Mouse (Mus musculus) embryo, embryonic 10 days (tissue): ENCODE measurements at regions not wholly inside any gene's neighbourhood (a gene's known extent, or its start where the extent isn't known, plus 50 kb on each side); places are given as distances from the start of the nearest gene placed in this dataset.

Source experiments
- DNase-seq: peaks from one replicate; pipeline ENCODE4 v3.0.0-alpha.2; 2015; ENCODE audit warnings: low spot score

GRCm38 (mm10) chr17:83093862-83094261 lies 121.2 kb upstream of the Pkdcc start:
- DNase-seq = no peak

DNA sequence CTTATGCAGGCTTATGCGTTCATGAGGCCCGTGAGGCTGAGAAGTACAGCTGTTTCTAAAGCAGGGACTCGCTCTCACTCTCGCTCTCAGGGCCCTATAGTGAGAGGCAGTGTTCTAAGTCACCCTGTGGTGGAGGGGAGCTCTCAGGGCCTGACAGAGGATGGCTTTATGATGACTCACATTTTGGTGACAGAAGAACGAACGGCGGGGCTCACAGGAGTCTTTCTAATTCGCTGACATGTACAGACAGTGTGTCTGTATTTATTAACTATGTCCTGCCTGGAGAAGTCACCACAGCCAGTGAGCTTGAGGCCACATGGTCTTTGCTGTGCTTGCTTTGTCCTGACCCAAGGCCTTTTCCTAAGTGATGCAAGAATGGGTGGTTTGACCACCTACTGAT lies 118.6 kb upstream of the Pkdcc start:
- no peak for DNase-seq

DNA sequence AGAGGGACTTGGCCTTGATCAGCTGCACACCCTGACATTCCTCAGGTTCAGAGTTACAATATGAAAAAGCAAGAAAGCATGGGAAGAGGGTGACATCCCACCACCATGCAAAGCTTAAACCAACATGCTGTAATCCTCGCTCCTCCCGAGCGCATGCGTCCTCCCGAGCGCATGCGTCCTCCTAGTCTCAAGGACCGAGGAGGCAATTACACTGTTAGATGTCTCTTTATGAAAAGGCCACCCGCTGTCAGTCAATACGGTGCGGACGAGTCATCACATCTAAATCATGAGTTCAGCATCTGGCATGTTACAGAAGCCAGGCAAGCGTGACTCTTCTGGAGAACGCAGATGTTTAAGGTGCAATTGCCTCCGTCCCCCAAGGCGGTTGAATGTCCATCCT lies 117.1 kb upstream of the Pkdcc start:
- DNase-seq = no peak

DNA sequence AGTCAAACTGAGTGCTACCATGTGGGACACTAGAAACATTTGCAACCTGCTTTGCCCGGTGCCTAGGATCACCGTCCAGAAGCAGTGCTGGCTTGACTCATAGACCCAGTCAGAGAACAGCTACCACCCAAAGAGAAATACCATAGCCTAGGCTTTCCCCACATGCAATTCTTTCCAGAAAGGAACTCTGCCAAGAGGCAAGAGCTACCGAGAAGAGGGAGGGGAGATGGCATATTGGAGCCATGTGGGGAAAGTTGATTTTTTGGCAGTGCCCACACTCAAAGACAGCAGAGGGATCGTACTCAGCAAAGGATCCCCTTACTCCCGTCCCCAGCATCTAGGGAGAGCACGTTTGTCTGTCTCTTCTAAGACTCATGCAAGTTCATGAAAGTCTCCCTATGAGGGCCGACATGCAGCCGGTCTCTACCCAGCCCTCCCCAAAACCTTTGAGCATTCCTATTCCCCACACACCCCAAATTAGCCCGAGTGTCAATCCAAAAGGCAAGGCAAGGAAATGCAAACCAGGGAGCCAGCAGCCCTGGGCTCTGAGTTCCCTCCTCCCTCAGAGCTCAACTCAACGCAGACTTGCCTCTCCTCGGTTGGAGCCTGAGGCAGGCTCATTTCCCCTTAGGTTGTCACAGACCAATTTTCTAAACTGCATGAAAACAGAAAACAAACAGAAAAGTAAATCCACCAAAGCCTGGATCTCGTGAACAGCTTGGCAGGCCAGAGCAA lies 116.2 kb upstream of the Pkdcc start:
- DNase-seq = no peak

DNA sequence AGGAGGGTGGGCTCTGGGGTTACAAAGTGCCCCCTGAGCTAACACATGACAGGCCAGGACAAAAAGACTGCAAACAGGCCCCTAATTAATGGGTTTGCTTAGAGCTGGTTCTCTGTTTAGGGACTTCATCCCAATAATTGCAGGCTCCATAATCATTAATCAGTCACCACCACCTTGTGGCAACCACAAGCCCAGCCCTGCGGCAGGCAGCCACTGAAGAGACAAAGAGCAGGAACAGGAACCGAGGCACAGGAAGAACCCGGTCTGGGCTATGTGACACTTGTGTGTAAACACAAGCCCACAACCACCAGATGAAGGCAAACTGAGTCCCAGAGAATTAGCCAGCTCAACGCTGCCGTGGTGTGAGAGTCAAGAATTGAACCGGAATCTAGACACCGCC lies 114.1 kb upstream of the Pkdcc start:
- DNase-seq = peak; percentile 55

- no peak for DNase-seq
Measured at GRCm38 (mm10) chr17:83101756-83102155, 113.3 kb upstream of the Pkdcc start.

- no peak for DNase-seq
Measured at GRCm38 (mm10) chr17:83102675-83103412, 112.2 kb upstream of the Pkdcc start.

DNA sequence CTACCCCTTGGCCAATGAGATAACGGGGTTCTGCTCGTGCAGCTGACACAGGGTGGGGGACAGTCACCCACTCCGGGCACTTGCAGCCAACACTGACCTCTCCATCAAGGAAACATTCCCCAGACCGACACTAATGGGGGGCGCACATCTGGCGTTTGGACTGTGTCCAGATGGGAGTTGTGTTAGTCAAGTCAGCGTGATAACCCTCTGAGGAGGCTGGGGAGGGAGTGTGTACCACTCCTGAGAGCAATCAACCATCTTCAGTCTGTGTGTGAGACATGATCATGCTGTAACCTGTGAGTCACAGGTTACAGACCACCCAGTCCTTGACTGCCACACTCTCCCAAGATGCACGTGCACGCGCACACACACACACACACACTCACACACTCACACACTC lies 106.9 kb upstream of the Pkdcc start:
- DNase-seq = no peak

DNA sequence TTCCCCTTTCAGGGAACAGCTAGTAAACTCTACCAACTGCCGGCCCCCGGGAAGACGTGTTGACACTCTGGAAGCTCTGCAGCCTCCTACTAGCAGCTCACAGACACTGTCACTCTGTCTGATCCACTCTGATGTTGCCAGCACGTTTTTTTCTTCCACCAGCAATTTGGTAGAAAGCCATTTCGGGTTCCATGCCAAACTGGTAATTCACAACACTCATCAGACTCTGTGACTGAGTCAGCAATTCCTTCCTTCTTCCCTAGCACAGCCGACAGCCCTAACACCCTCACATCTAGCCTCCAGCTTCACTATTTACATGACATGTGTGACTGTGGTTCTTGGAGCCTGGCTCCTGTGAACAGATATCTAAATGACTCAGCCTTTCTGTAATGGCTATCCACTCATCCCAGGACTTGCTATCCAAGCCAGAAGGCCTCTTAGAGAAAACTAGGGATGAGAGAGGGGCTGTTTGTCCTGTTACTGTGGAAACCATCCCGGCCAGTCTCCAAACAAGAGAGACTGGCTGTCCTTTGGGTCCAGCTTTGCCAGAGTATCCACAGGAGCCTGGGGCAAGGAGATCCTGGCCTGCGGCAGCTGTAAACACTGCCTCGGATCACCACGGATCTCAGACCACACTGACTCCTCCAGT lies 105.2 kb upstream of the Pkdcc start:
- no peak for DNase-seq

- no peak for DNase-seq
Measured at GRCm38 (mm10) chr17:83110556-83110955, 104.5 kb upstream of the Pkdcc start.

DNA sequence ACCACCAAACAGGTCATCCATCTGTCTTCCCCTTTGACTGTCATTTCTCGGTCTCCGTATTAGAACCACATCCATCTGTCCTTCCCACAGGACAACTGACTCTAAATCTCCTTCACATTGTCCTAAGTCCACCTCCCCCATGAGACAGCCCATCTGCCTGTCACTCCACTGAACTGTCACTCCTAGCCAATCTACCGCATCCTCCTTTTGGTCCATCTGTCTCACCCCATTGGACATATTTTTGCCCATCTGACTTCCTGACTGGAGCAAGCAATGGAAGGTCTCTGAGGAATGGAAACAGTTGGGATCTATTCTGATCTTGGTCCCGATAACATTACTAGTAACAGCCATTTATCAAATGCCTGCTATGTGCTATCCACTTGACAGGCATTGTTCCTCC lies 99.9 kb upstream of the Pkdcc start:
- no peak for DNase-seq

DNA sequence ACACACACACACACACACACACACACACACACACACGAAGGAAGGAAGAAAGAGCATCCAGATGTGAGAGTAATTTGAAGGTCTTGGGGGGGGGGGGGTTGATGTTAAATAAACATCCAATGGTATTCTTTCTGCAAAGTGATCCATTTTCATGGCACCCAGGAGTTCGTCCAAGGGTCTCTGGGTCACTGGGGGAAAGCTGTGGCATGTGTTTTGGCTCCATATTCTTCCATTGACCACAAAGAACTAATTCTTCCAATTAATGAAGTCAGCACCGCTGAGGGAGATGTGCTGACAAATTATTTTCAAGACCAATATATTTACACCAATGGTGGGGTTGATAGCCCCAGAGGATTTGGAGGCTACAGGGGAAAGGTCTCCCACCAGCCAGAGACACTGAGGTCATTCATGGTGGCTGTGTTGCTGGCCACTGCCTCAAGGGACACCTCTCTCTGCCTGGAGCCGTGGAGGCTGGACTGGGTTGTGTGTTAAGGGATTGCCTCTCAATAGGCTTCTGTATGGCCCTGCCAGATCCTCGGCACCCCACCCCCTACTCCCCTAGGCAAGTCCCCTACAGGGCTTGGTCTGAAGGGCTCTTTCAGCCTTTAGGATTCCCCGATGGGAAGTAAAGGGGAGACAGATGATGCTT lies 99.1 kb upstream of the Pkdcc start:
- peak; percentile 48 for DNase-seq

DNA sequence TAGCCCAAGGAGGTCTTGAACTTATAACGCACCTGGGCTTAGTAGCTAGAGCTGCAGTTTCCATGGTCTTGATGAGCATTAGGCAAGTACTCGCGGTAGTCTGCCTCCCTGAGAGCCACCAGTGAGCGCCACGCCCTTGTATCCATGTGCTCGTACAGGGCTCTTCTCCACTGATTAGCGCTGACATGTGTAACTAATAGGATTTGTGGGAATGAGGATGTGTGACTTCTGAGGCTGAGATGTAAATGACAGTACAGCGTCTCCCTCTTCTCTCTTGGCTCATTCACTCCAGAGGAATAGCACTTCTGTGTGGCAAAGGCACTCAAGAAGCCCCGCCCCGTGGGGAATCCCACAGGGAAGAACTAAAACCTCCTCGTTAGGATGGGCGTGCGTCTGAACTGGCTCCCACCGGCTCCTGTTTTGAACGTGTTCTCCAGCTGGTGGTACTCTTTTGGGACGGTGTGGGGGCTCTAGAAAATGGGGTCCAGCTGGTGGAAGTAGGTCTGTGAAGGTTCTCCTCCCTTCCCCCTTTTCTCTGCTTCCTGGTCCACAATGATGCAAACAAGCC lies 94.3 kb upstream of the Pkdcc start:
- no peak for DNase-seq

GRCm38 (mm10) chr17:83122525-83123280 lies 92.4 kb upstream of the Pkdcc start:
- peak; percentile 79 for DNase-seq

DNA sequence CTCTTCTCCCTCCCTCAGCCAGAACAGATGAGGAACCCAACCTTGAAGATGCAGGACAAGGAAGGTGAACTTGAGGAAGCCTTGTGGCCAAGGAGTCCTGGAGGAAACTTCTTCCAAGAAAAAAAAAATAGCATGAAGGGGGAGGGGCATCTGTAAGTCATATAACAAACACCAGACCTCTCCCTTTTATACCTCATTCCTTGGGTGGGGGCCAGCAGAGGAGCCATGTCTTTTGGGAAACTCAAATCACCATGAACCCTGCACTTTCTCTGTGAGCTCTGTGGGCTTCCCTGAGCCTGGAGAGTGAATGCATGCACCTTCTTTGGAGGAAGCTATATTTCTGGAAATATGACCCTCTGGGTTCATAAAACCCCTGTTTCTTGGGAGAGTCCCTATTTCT lies 90.0 kb upstream of the Pkdcc start:
- no peak for DNase-seq

DNA sequence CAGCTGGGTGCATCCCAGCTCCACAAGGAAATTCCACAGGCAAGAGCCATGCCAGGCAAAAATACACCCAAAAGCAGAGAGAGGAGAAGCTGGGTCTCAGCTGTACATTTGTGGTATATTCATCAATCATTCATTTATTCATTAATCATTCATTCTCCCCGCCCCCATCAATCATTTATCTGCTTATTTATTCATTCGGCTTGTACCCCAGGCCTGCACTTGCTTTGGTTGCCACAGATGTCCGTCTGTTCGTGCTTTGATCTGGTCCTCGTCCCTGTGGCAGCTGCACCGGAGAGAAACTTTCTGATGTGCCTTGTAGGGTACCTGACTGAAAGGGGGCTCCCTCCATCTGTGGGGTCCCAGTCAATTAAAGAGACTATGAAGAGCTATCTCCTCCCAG lies 87.2 kb upstream of the Pkdcc start:
- DNase-seq = no peak

- no peak for DNase-seq
Measured at GRCm38 (mm10) chr17:83128843-83129544, 86.1 kb upstream of the Pkdcc start.

DNA sequence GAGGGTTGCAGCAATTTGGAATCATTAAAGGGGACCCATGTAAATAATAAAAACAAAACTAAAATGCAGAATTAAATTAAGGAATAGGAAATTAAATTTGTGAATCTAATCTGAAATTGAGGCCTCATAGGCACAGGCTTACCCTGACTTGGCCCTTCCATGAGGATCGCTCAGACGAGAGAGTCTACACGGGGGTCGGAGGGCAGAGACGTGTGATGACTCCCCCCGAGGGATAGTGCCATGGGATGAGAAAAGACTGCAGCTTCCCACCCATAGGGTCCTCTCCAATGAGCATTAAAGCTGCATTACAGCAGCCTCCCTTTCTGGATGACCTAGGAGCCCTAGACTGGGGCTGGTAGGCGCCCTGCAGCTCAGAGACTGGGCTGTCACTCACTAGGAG lies 85.4 kb upstream of the Pkdcc start:
- DNase-seq = no peak

- DNase-seq = no peak
Measured at GRCm38 (mm10) chr17:83133201-83133600, 81.9 kb upstream of the Pkdcc start.

- DNase-seq = no peak
Measured at GRCm38 (mm10) chr17:83135441-83136120, 79.5 kb upstream of the Pkdcc start.
